Mouse (Mus musculus) heart, postnatal 10 days (tissue): ENCODE results near the gene Olfr523. TPM values are rescaled to one million over a fixed set of nuclear protein-coding genes. Genes with fewer than 3 reads are reported as not detected.

Experiments used
- total RNA-seq, 2 experiments: library from RNA; stranded (reverse); gene quantifications; 2 replicates each; pipeline ENCODE4 v1.2.3; 2021

Gene Olfr523
- total RNA-seq, 2 experiments from 2014 or later = not detected

Other genes with a start within 250 kb of the Olfr523 start
- not detected for gene Utf1, start 229.4 kb upstream of the Olfr523 start, total RNA-seq
- gene 6430531B16Rik, start 194.5 kb upstream of the Olfr523 start, total RNA-seq = not detected
- under 1 TPM; 0.30 to 0.86 TPM for gene Adam8, start 180.7 kb upstream of the Olfr523 start, total RNA-seq
- 10 to 100 TPM; 13.1 to 13.8 TPM for gene Zfp511, start 136.8 kb upstream of the Olfr523 start, total RNA-seq
- gene Tubgcp2, start 136.5 kb upstream of the Olfr523 start, total RNA-seq = 10 to 100 TPM; 36.5 to 37.1 TPM
- gene Msx3, start 124.1 kb upstream of the Olfr523 start, total RNA-seq = not detected
- gene Caly, start 90.7 kb upstream of the Olfr523 start, total RNA-seq = under 1 TPM in 1 of 2 experiments, not detected in 1; 0.25 TPM
- gene Prap1, start 79.8 kb upstream of the Olfr523 start, total RNA-seq = not detected
- 10 to 100 TPM; 90.7 to 93.7 TPM for gene Fuom, start 70.8 kb upstream of the Olfr523 start, total RNA-seq
- gene Paox, start 57.4 kb upstream of the Olfr523 start, total RNA-seq = 1 to 10 TPM; 4.1 to 5.6 TPM
- gene Echs1, start 56.7 kb upstream of the Olfr523 start, total RNA-seq = 100 to 1,000 TPM; 240 to 272 TPM
- gene Mtg1, start 35.7 kb upstream of the Olfr523 start, total RNA-seq = 10 to 100 TPM; 22.9 to 25.3 TPM
- under 1 TPM; 0.50 to 0.55 TPM for gene Sprn, start 18.3 kb upstream of the Olfr523 start, total RNA-seq
- gene Olfr522, start 8.5 kb upstream of the Olfr523 start, total RNA-seq = not detected
- gene Olfr524, start 32.7 kb downstream of the Olfr523 start, total RNA-seq = not detected
- not detected for gene Cd163l1, start 45.0 kb downstream of the Olfr523 start, total RNA-seq
- not detected for gene 5830411N06Rik, start 74.1 kb downstream of the Olfr523 start, total RNA-seq
- gene Olfr525, start 147.6 kb downstream of the Olfr523 start, total RNA-seq = not detected
- not detected for gene Olfr527, start 160.8 kb downstream of the Olfr523 start, total RNA-seq
- not detected for gene Olfr60, start 188.5 kb downstream of the Olfr523 start, total RNA-seq
- not detected for gene Olfr530, start 203.1 kb downstream of the Olfr523 start, total RNA-seq
- not detected for gene Olfr531, start 229.7 kb downstream of the Olfr523 start, total RNA-seq
- gene Olfr532, start 248.4 kb downstream of the Olfr523 start, total RNA-seq = not detected